16 mouse cellular contexts compared by ENCODE assay signal in the genomic region with DNA sequence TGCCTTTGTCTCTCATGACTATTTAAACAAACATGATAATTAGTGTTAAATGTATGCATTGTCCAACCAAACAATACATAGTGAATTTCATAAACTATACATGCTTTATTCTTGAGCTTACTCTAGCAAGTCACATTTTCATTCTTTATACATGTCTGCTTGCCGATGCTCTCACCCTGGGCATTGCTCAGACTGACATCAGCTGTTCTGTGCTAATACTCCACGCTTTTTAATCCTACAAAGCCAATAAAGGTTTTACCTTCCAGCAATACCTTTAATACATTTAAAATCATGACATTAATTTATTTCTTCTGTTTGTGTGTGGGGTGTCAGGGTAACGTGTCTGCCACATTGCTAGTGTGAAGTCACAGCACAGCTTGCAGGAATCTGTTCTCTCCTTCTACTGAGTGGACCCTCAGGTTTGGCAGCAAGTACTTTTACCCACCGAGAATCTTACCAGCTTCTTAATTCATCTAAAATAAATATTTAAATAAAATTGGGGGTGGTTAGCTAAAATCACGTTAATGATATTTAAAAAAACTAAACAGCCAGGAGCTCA.
"Had no signal": no experiment of that assay in that cellular context is flagged by ENCODE, and none has a peak within 500 bp of the region (broad histone marks: within the 10 kb centered on the region; RNA-seq: fewer than 3 reads in every experiment).

No protein-coding gene starts in this region.

- H3K4me3 ChIP-seq: lung, embryonic 15.5 days; megakaryocyte, embryonic 14.5 days; midbrain, embryonic 13.5 days; midbrain, embryonic 15.5 days; neural tube, embryonic 12.5 days; stomach, embryonic 15.5 days had no signal

- DNase-seq: lung, adult 2 months; lung, postnatal 14 days; lung, postnatal 36 days; right cerebral cortex, postnatal 14 days; thymus, adult 2 months; thymus, postnatal 25 days; thymus, postnatal 4 days had no signal

- ATAC-seq: lung, postnatal 0 days; midbrain, embryonic 13.5 days; midbrain, embryonic 15.5 days had no signal

- H3K9ac ChIP-seq: lung, embryonic 15.5 days; midbrain, embryonic 13.5 days; midbrain, embryonic 15.5 days; neural tube, embryonic 12.5 days; stomach, embryonic 15.5 days had no signal

- H3K4me2 ChIP-seq: lung, embryonic 15.5 days; midbrain, embryonic 13.5 days; midbrain, embryonic 15.5 days; neural tube, embryonic 12.5 days; stomach, embryonic 15.5 days had no signal

- H3K36me3 ChIP-seq: lung, embryonic 15.5 days; midbrain, embryonic 13.5 days; midbrain, embryonic 15.5 days; neural tube, embryonic 12.5 days; stomach, embryonic 15.5 days had no signal

- H3K27ac ChIP-seq: lung, embryonic 15.5 days; macrophage; midbrain, embryonic 13.5 days; midbrain, embryonic 15.5 days; neural tube, embryonic 12.5 days; stomach, embryonic 15.5 days; stomach, postnatal 0 days had no signal

- H3K4me1 ChIP-seq: megakaryocyte, embryonic 14.5 days; midbrain, embryonic 13.5 days; midbrain, embryonic 15.5 days; neural tube, embryonic 12.5 days; stomach, embryonic 15.5 days had no signal

- H3K27me3 ChIP-seq: lung, embryonic 15.5 days; megakaryocyte, embryonic 14.5 days; midbrain, embryonic 13.5 days; midbrain, embryonic 15.5 days; neural tube, embryonic 12.5 days; stomach, embryonic 15.5 days had no signal

- H3K9me3 ChIP-seq: lung, embryonic 15.5 days; megakaryocyte, embryonic 14.5 days; midbrain, embryonic 13.5 days; midbrain, embryonic 15.5 days; neural tube, embryonic 12.5 days; stomach, embryonic 15.5 days had no signal
